Mouse (Mus musculus) ovary, adult 2 months (tissue): ENCODE results near the gene Mettl14. TPM values are rescaled to one million over a fixed set of nuclear protein-coding genes. Genes with fewer than 3 reads are reported as not detected.

Experiments used
- polyA plus RNA-seq: library from polyadenylated mRNA; depleted of rRNA; stranded (reverse); fragments of >200 nt; gene quantifications from 2 replicates; pipeline ENCODE4 v1.2.3, GENCODE M21; 2012; rRNA removed

Mettl14 gene
- polyA plus RNA-seq = 4.2 and 5.1 TPM in 2 replicates

DNA sequence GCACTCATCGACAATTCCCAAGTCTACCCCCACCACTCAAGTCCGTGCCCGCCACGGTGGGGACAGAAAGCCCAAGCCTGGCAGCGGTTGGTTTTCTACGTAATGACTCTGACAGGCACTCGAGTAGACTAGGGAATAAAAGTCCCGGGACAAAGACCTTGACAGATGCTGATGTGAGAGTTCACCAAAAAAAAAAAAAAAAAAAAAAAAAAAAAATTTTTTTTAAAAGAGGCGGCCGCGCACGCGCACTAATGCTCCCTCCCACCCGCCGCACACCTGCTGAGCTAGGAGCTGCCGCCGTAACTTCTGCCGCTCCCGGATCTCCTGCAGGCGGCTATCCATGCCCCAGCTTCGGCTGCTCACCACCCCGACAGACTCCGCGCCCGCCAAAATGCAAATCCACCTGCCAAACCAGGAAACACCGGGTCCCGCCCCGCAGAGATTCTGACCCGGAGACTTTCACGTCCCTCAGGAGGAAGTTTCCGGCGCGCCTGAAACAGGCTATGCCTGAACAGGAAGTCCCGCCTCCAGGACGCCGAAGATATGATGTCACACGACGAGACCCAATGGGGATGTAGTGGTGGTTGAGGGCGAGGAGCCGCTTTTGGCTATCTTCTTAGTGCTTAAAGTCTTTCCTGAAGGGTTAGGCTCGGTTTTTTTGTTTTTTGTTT lies at the start of gene Mettl14:
Gene Mettl14, minus strand, starts transcription at position 623 of the 671 bp plus-strand sequence.

Other genes with a start within 250 kb of the Mettl14 start
- gene Synpo2, start 150.0 kb downstream of the Mettl14 start, polyA plus RNA-seq = 11.9 and 18.8 TPM in 2 replicates
- gene Sec24d, start 118.7 kb downstream of the Mettl14 start, polyA plus RNA-seq = 126 and 150 TPM in 2 replicates
- 1.0 and 3.2 TPM in 2 replicates for gene Prss12, start 60.8 kb upstream of the Mettl14 start, polyA plus RNA-seq